Mouse (Mus musculus): ENCODE measurements around the gene Svbp. TPM values are rescaled to one million over a fixed set of nuclear protein-coding genes. Genes with fewer than 3 reads are reported as not detected.

The Svbp gene
- total and polyA plus RNA-seq, 2 experiments, result 10.0 to 14.8 TPM

DNA sequence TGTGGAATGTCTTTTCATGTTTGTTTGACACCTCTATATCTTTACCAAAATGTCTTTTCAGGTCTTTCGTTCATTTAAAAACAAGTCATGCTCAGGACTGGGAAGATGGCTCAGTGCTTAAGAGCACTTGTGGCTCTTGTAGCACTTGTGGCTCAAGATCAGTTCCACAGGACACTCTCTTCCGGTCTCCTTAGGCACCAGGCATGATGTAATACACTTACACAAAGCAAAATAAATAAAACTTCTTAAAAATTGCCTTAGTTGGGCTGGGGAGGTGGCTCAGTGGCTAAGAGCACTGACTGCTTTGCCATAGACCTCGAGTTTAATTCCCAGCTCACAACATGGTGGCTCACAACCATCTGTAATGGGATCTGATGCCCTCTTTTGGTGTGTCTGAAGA lies 33.7 kb upstream of the Svbp start:
- no peak for DNase-seq (ENCODE audit: extremely low read depth, low read depth, low spot score)
- no peak for TF ChIP-seq POLR2A (IDR thresholded peaks at IDR 0.05; ENCODE audit: extremely low read depth, insufficient read depth, low read length)
- WGBS, result 77% methylated on average over 3 of the region's 3 CpGs

GRCm38 (mm10) chr4:119162990-119163389 lies 32.1 kb upstream of the Svbp start:
- Histone ChIP-seq H3K4me3 (ENCODE audit: insufficient read depth, low read depth, low read length) (no peak overlapping the region), H3K36me3 (ENCODE audit: control insufficient read depth, insufficient read depth, low read length) (no peaks in the 10 kb centered on the region), H3K79me2 (ENCODE audit: control insufficient read depth, insufficient read depth, low read length) (no peaks in the 10 kb centered on the region), H3K27me3 (ENCODE audit: control insufficient read depth, insufficient read depth, low read length) (no peaks in the 10 kb centered on the region), H3K4me1 (ENCODE audit: control insufficient read depth, insufficient read depth, low read length) (no peaks in the 10 kb centered on the region), H3K27ac (replicated peaks; ENCODE audit: insufficient read depth, low read depth, low read length) (no peak overlapping the region), H3K9ac (ENCODE audit: low read depth, low read length) (no peak overlapping the region)
- TF ChIP-seq CTCF (IDR thresholded peaks at IDR 0.05; ENCODE audit: low read depth, low read length) (no peak), POLR2A (IDR thresholded peaks at IDR 0.05; ENCODE audit: extremely low read depth, insufficient read depth, low read length) (no peak)
- 83% methylated on average over 4 of the region's 4 CpGs for WGBS
- no peak for DNase-seq (ENCODE audit: extremely low read depth, low read depth, low spot score)

More for the DNA sequence above, 33.7 kb upstream of the Svbp start:
- H3K36me3 ChIP-seq (ENCODE audit: control insufficient read depth, insufficient read depth, low read length), result no peaks in the 10 kb centered on the region
- no peak overlapping the region for H3K9ac ChIP-seq (ENCODE audit: low read depth, low read length)
- H3K27me3 ChIP-seq (ENCODE audit: control insufficient read depth, insufficient read depth, low read length), result no peaks in the 10 kb centered on the region
- H3K79me2 ChIP-seq (ENCODE audit: control insufficient read depth, insufficient read depth, low read length), result no peaks in the 10 kb centered on the region
- no peak overlapping the region for H3K4me3 ChIP-seq (ENCODE audit: insufficient read depth, low read depth, low read length)
- no peak overlapping the region for H3K27ac ChIP-seq (replicated peaks; ENCODE audit: insufficient read depth, low read depth, low read length)
- no peaks in the 10 kb centered on the region for H3K4me1 ChIP-seq (ENCODE audit: control insufficient read depth, insufficient read depth, low read length)

DNA sequence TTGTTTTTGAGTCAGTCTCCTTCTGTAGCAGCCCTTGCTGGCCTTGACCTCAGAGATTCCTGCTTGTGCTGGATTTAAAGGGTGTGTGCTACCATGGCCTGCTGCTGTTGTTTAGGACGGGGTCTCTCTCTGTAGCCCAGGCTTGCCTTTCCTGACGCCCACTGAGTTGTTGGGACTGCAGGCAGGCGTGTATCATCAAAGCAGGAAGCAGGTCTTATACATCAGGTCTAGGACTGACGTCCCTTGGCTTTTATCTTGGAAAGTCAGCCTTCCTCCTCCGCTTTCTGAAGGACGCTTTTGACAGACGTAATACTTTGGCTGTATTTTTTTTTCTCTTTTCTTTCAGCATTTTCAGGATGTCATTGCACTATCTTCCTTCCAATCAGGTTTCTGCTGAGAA lies 29.2 kb upstream of the Svbp start:
- Histone ChIP-seq H3K4me1 (ENCODE audit: control insufficient read depth, insufficient read depth, low read length) (no peaks in the 10 kb centered on the region), H3K27ac (replicated peaks; ENCODE audit: insufficient read depth, low read depth, low read length) (no peak overlapping the region), H3K9ac (ENCODE audit: low read depth, low read length) (no peak overlapping the region), H3K79me2 (ENCODE audit: control insufficient read depth, insufficient read depth, low read length) (no peaks in the 10 kb centered on the region), H3K27me3 (ENCODE audit: control insufficient read depth, insufficient read depth, low read length) (no peaks in the 10 kb centered on the region), H3K36me3 (ENCODE audit: control insufficient read depth, insufficient read depth, low read length) (no peaks in the 10 kb centered on the region; the same call in 1 of the 2 replicates), H3K4me3 (ENCODE audit: insufficient read depth, low read depth, low read length) (no peak overlapping the region)
- TF ChIP-seq POLR2A (IDR thresholded peaks at IDR 0.05; ENCODE audit: extremely low read depth, insufficient read depth, low read length) (no peak), CTCF (IDR thresholded peaks at IDR 0.05; ENCODE audit: low read depth, low read length) (no peak)
- DNase-seq (ENCODE audit: extremely low read depth, low read depth, low spot score), result no peak
- 70% methylated on average over 7 of the region's 7 CpGs for whole genome bisulfite sequencing

- no peak for TF ChIP-seq POLR2A (IDR thresholded peaks at IDR 0.05; ENCODE audit: extremely low read depth, insufficient read depth, low read length)
- TF ChIP-seq CTCF (IDR thresholded peaks at IDR 0.05; ENCODE audit: low read depth, low read length), result no peak
- H3K36me3 ChIP-seq (ENCODE audit: control insufficient read depth, insufficient read depth, low read length), result no peaks in the 10 kb centered on the region; the same call in 1 of the 2 replicates
- H3K27me3 ChIP-seq (ENCODE audit: control insufficient read depth, insufficient read depth, low read length), result no peaks in the 10 kb centered on the region
- H3K4me1 ChIP-seq (ENCODE audit: control insufficient read depth, insufficient read depth, low read length), result no peaks in the 10 kb centered on the region
- H3K9ac ChIP-seq (ENCODE audit: low read depth, low read length), result no peak overlapping the region
- no peaks in the 10 kb centered on the region for H3K79me2 ChIP-seq (ENCODE audit: control insufficient read depth, insufficient read depth, low read length)
- H3K27ac ChIP-seq (replicated peaks; ENCODE audit: insufficient read depth, low read depth, low read length), result no peak overlapping the region
- no peak overlapping the region for H3K4me3 ChIP-seq (ENCODE audit: insufficient read depth, low read depth, low read length)
- no peak for DNase-seq (ENCODE audit: extremely low read depth, low read depth, low spot score)
- 85% methylated on average over 4 of the region's 4 CpGs for WGBS
Observed at GRCm38 (mm10) chr4:119167068-119167467, 28.0 kb upstream of the Svbp start.

DNA sequence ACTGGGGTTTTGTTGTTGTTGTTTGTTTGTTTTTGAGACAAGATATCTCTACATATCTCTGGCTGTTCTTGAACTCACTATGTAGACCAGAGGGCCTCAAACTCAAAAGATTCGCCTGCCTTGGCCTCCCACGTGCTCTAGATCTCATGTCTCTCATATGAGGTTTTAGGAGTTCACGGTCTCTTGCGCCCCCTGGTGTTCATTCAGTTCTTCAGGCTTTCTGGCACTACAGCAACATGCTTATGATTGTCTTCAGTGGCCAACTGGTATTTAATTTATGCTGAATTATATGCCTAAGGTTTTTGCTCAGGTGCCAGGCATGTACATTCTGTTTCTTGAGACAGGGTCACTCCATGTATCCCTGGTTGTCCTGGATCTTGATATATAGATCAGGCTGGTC lies 27.4 kb upstream of the Svbp start:
- Histone ChIP-seq H3K27ac (replicated peaks; ENCODE audit: insufficient read depth, low read depth, low read length) (no peak overlapping the region), H3K9ac (ENCODE audit: low read depth, low read length) (no peak overlapping the region), H3K79me2 (ENCODE audit: control insufficient read depth, insufficient read depth, low read length) (no peaks in the 10 kb centered on the region), H3K4me1 (ENCODE audit: control insufficient read depth, insufficient read depth, low read length) (peaks cover under 1% of the 10 kb centered on the region; the same call in 1 of the 2 replicates), H3K36me3 (ENCODE audit: control insufficient read depth, insufficient read depth, low read length) (no peaks in the 10 kb centered on the region; the same call in 1 of the 2 replicates), H3K4me3 (ENCODE audit: insufficient read depth, low read depth, low read length) (no peak overlapping the region), H3K27me3 (ENCODE audit: control insufficient read depth, insufficient read depth, low read length) (no peaks in the 10 kb centered on the region)
- DNase-seq (ENCODE audit: extremely low read depth, low read depth, low spot score), result peak; percentile 64
- TF ChIP-seq CTCF (IDR thresholded peaks at IDR 0.05; ENCODE audit: low read depth, low read length) (peak; percentile 50), POLR2A (IDR thresholded peaks at IDR 0.05; ENCODE audit: extremely low read depth, insufficient read depth, low read length) (no peak)
- 6% methylated on average over 4 of the region's 4 CpGs for WGBS

DNA sequence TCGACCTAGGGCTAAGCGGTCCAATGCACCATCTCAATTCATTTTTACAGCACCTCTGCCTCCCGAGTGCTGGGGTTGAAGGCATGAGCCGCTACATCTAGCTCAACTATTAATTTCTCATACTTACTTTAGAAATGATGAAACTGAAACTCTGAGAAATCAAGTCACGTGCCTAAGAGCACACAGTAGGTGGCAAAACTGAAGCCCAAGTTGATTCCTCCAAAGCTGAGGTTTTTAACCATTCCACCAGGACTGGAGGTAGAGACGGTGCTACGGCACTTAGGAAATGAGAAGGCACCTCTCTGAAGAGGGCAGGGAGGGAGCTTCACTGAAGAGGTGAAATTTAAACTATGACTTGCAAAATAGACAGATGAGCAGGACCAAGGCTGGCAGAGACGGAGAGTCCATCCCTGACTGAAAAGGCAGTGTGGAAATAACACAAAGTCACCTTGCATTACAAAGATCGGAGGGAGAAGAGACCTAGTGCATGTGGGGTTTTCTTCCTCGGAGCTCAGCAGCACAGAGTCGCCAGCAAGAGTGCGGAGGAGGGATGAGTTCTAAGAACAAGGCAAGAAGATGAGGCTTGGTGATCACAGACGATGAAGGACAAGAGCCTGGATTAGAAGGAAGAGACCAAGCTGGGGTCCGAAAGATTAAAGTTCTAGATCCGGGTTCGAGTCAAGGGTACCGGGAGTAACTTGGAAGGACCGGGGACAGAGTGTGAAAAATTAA lies 22.0 kb upstream of the Svbp start:
- H3K4me3 ChIP-seq (ENCODE audit: insufficient read depth, low read depth, low read length), result peak overlapping the region; percentile 73
- no peaks in the 10 kb centered on the region for H3K27me3 ChIP-seq (ENCODE audit: control insufficient read depth, insufficient read depth, low read length)
- peaks cover 8% of the 10 kb centered on the region for H3K4me1 ChIP-seq (ENCODE audit: control insufficient read depth, insufficient read depth, low read length)
- peak overlapping the region; percentile 57 for H3K27ac ChIP-seq (replicated peaks; ENCODE audit: insufficient read depth, low read depth, low read length)
- no peaks in the 10 kb centered on the region; the same call in 1 of the 2 replicates for H3K36me3 ChIP-seq (ENCODE audit: control insufficient read depth, insufficient read depth, low read length)
- H3K79me2 ChIP-seq (ENCODE audit: control insufficient read depth, insufficient read depth, low read length), result no peaks in the 10 kb centered on the region
- TF ChIP-seq CTCF (IDR thresholded peaks at IDR 0.05; ENCODE audit: low read depth, low read length), result no peak
- TF ChIP-seq POLR2A (IDR thresholded peaks at IDR 0.05; ENCODE audit: extremely low read depth, insufficient read depth, low read length), result no peak
- peak overlapping the region; percentile 85 for H3K9ac ChIP-seq (ENCODE audit: low read depth, low read length)
- peak; percentile 46 for DNase-seq (ENCODE audit: extremely low read depth, low read depth, low spot score)
- WGBS, result 26% methylated on average over 18 of the region's 18 CpGs

Measured in liver, adult 2 months (tissue).